Mouse (Mus musculus) lung, postnatal 25 days (tissue): ENCODE data around the gene Rora.
A peak's percentile ranks its signal among the peaks of the same experiment; 100 is the strongest.

ENCODE experiments used
- DNase-seq: peaks from one replicate; pipeline ENCODE4 v3.0.0; 2022; ENCODE audit warnings: low spot score

The Rora gene

GRCm38 (mm10) chr9:69137398-69137797 lies 483.8 kb downstream of the Rora start:
- no peak for DNase-seq

GRCm38 (mm10) chr9:69140144-69140543 lies 486.6 kb downstream of the Rora start:
- DNase-seq = peak; percentile 40

GRCm38 (mm10) chr9:69141859-69142258 lies 488.3 kb downstream of the Rora start:
- DNase-seq = peak; percentile 43

- DNase-seq = no peak
Observed at GRCm38 (mm10) chr9:69146937-69147336, 493.4 kb downstream of the Rora start.

- no peak for DNase-seq
Observed at GRCm38 (mm10) chr9:69150224-69150623, 496.6 kb downstream of the Rora start.

- no peak for DNase-seq
Observed at GRCm38 (mm10) chr9:69154684-69155083, 501.1 kb downstream of the Rora start.

- DNase-seq = no peak
Observed at GRCm38 (mm10) chr9:69155836-69156595, 502.4 kb downstream of the Rora start.

GRCm38 (mm10) chr9:69160818-69161217 lies 507.2 kb downstream of the Rora start:
- no peak for DNase-seq

- DNase-seq = peak; percentile 33
Observed at GRCm38 (mm10) chr9:69164653-69165052, 511.1 kb downstream of the Rora start.

GRCm38 (mm10) chr9:69165096-69165836 lies 511.7 kb downstream of the Rora start:
- DNase-seq = no peak

- no peak for DNase-seq
Observed at GRCm38 (mm10) chr9:69174061-69174460, 520.5 kb downstream of the Rora start.

- no peak for DNase-seq
Observed at GRCm38 (mm10) chr9:69174527-69175116, 521.0 kb downstream of the Rora start.

- DNase-seq = no peak
Observed at GRCm38 (mm10) chr9:69176988-69177387, 523.4 kb downstream of the Rora start.

GRCm38 (mm10) chr9:69179224-69179623 lies 525.6 kb downstream of the Rora start:
- peak; percentile 22 for DNase-seq

- DNase-seq = no peak
Observed at GRCm38 (mm10) chr9:69180961-69181360, 527.4 kb downstream of the Rora start.

GRCm38 (mm10) chr9:69181411-69181810 lies 527.8 kb downstream of the Rora start:
- peak; percentile 51 for DNase-seq

GRCm38 (mm10) chr9:69183888-69184287 lies 530.3 kb downstream of the Rora start:
- DNase-seq = no peak

- no peak for DNase-seq
Observed at GRCm38 (mm10) chr9:69190726-69191125, 537.1 kb downstream of the Rora start.

- no peak for DNase-seq
Observed at GRCm38 (mm10) chr9:69192446-69192845, 538.9 kb downstream of the Rora start.

GRCm38 (mm10) chr9:69194638-69195605 lies 541.3 kb downstream of the Rora start:
- DNase-seq = peak; percentile 16

- DNase-seq = peak; percentile 13
Observed at GRCm38 (mm10) chr9:69213796-69214195, 560.2 kb downstream of the Rora start.

- no peak for DNase-seq
Observed at GRCm38 (mm10) chr9:69224841-69225240, 571.3 kb downstream of the Rora start.
